Mouse (Mus musculus) liver, adult 2 months (tissue): ENCODE measurements around the gene Spata48.

ENCODE experiments used
- CTCF ChIP-seq: fragments of 200-500 bp; IDR thresholded peaks from 2 replicates; pipeline ENCODE4 v1.5.1; 2011; ENCODE audit warnings: low read depth, low read length, control low read depth
- POLR2A ChIP-seq: fragments of 200-500 bp; IDR thresholded peaks from 2 replicates; pipeline ENCODE4 v1.6.1; 2011; ENCODE audit warnings: low read length, control low read depth; ENCODE audit not compliant: insufficient read depth; ENCODE audit errors: extremely low read depth

DNA sequence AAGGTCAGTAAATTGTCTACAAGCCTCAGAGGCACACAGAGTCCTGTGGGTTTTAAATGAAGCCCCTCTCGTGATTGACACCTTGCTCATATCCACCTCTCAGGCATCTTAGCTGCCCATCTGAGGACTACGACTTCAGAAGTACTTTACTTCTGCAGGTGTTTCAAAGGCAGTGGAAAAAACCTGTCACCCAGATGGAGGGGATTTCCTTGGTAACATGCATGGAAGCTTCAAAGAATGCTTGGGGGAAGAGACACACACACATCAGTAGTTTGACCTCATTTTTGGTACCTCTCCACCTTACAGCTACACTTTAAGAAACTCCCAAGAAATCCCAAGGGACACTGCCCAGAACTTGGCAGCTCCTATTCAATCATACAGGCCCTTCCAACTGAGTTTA, 44.3 kb downstream of the Spata48 start:
- TF ChIP-seq POLR2A (no peak), CTCF (no peak)
